ENCODE assay signal across 8 mouse cellular contexts in the genomic region with DNA sequence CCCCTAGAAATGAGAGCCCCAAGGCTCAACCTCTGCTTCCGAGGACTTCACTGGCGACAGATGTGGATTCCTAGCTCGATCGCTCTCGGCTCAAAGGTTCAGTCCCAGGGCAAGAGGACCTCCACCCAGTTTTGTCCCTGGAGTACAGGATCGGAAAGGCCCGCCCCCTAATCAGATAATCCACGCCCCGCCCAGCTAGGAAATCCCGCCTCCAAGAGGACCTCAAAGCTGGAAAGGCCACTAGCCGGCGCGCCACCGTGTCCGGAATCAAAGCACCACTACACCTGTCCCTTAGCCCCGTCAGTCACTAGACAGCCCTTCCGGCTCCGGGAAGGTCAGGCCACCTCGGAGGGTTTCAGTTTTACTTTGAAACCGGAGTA. TPM values are rescaled to one million over a fixed set of nuclear protein-coding genes. Genes with fewer than 3 reads are reported as not detected.
A peak's percentile ranks its signal among the peaks of the same experiment; 100 is the strongest.
DNase-seq lines count a peak whose midpoint lies in the region; ATAC-seq lines count a peak whose summit lies in the region.

No protein-coding gene starts in this region.

- WGBS in forebrain, embryonic 15.5 days = 0% methylated on average over 20 of the region's 20 CpGs
- under 1% methylated on average over 20 of the region's 20 CpGs for WGBS in neural tube, embryonic 15.5 days

- H3K4me3 ChIP-seq in forebrain, embryonic 15.5 days = peak overlapping the region; percentile 92
- peak overlapping the region; percentile 79 for H3K4me3 ChIP-seq in neural tube, embryonic 15.5 days (replicated peaks)

- H3K27me3 ChIP-seq in forebrain, embryonic 15.5 days = no peaks in the 10 kb centered on the region
- no peaks in the 10 kb centered on the region for H3K27me3 ChIP-seq in neural tube, embryonic 15.5 days (replicated peaks)

- peak; percentile 84 for DNase-seq in Muller cell, postnatal 12 days (ENCODE audit: inconsistent ontology term)
- peak; percentile 92 for DNase-seq in cerebellum, adult 11-12 months
- peak; percentile 85 to 89 for DNase-seq in heart, postnatal 14 days
- DNase-seq in layer of hippocampus, adult 11-12 months (ENCODE audit: low spot score) = peak; percentile 77
- peak; percentile 92 to 95 for DNase-seq in lung, adult 18-20 months
- DNase-seq in urinary bladder, postnatal 25 days (ENCODE audit: low spot score) = peak; percentile 87

- no peaks in the 10 kb centered on the region for H3K9me3 ChIP-seq in forebrain, embryonic 15.5 days
- no peaks in the 10 kb centered on the region for H3K9me3 ChIP-seq in neural tube, embryonic 15.5 days (replicated peaks)

- peaks cover 14% of the 10 kb centered on the region for H3K4me1 ChIP-seq in forebrain, embryonic 15.5 days
- peaks cover 15% of the 10 kb centered on the region for H3K4me1 ChIP-seq in neural tube, embryonic 15.5 days

- intact Hi-C loops in heart, postnatal 14 days (cut with DNase I) = no loop called here

- H3K27ac ChIP-seq in forebrain, embryonic 15.5 days (replicated peaks) = peak overlapping the region; percentile 88
- H3K27ac ChIP-seq in neural tube, embryonic 15.5 days (replicated peaks) = peak overlapping the region; percentile 95

- peaks cover 25% of the 10 kb centered on the region for H3K36me3 ChIP-seq in forebrain, embryonic 15.5 days
- peaks cover 36% of the 10 kb centered on the region for H3K36me3 ChIP-seq in neural tube, embryonic 15.5 days

- peak overlapping the region; percentile 83 for H3K4me2 ChIP-seq in forebrain, embryonic 15.5 days (replicated peaks)
- peak overlapping the region; percentile 67 for H3K4me2 ChIP-seq in neural tube, embryonic 15.5 days

- H3K9ac ChIP-seq in forebrain, embryonic 15.5 days (replicated peaks) = peak overlapping the region; percentile 71
- peak overlapping the region; percentile 78 for H3K9ac ChIP-seq in neural tube, embryonic 15.5 days (replicated peaks)

- ATAC-seq in forebrain, embryonic 15.5 days (replicated peaks) = no peak; the same call in 1 of the 2 replicates
- peak; percentile 54 for ATAC-seq in neural tube, embryonic 15.5 days (ENCODE audit: low FRiP score)

RNA-seq across cellular contexts. Expression of a gene that starts 0.9 kb away (rescaled TPM):
- polyA plus RNA-seq in forebrain, embryonic 15.5 days (2015; fragmentation: Nextera tagmentation; extraction: Ambion mirVana) = 162 and 163 TPM in 2 replicates
- total RNA-seq in heart, postnatal 14 days (2021) = 10 to 100 TPM; 85.6 to 88.5 TPM
- polyA plus RNA-seq in neural tube, embryonic 15.5 days (2015; fragmentation: Nextera tagmentation; extraction: Ambion mirVana) = 145 and 154 TPM in 2 replicates

RNA-seq across cellular contexts. Expression of a gene that starts 38.6 kb away (rescaled TPM):
- polyA plus RNA-seq in forebrain, embryonic 15.5 days (2015; fragmentation: Nextera tagmentation; extraction: Ambion mirVana) = 38.6 and 51.0 TPM in 2 replicates
- total RNA-seq in heart, postnatal 14 days (2021) = not detected
- polyA plus RNA-seq in neural tube, embryonic 15.5 days (2015; fragmentation: Nextera tagmentation; extraction: Ambion mirVana) = 241 and 302 TPM in 2 replicates

RNA-seq across cellular contexts. Expression of a gene that starts 43.3 kb away (rescaled TPM):
- 1.0 and 1.2 TPM in 2 replicates for polyA plus RNA-seq in forebrain, embryonic 15.5 days (2015; fragmentation: Nextera tagmentation; extraction: Ambion mirVana)
- total RNA-seq in heart, postnatal 14 days (2021) = 1,000 to 10,000 TPM; 1,039 to 1,057 TPM
- polyA plus RNA-seq in neural tube, embryonic 15.5 days (2015; fragmentation: Nextera tagmentation; extraction: Ambion mirVana) = 10.9 and 16.0 TPM in 2 replicates

RNA-seq across cellular contexts. Expression of a gene that starts 52.5 kb away (rescaled TPM):
- polyA plus RNA-seq in forebrain, embryonic 15.5 days (2015; fragmentation: Nextera tagmentation; extraction: Ambion mirVana) = 6.9 and 8.7 TPM in 2 replicates
- under 1 TPM; 0.44 to 0.60 TPM for total RNA-seq in heart, postnatal 14 days (2021)
- polyA plus RNA-seq in neural tube, embryonic 15.5 days (2015; fragmentation: Nextera tagmentation; extraction: Ambion mirVana) = 25.6 and 32.4 TPM in 2 replicates

RNA-seq across cellular contexts. Expression of a gene that starts 58.2 kb away (rescaled TPM):
- 9.9 and 11.4 TPM in 2 replicates for polyA plus RNA-seq in forebrain, embryonic 15.5 days (2015; fragmentation: Nextera tagmentation; extraction: Ambion mirVana)
- total RNA-seq in heart, postnatal 14 days (2021) = 100 to 1,000 TPM; 125 to 126 TPM
- polyA plus RNA-seq in neural tube, embryonic 15.5 days (2015; fragmentation: Nextera tagmentation; extraction: Ambion mirVana) = 20.1 and 21.7 TPM in 2 replicates
